ENCODE assay signal across 9 mouse cellular contexts in the genomic region with DNA sequence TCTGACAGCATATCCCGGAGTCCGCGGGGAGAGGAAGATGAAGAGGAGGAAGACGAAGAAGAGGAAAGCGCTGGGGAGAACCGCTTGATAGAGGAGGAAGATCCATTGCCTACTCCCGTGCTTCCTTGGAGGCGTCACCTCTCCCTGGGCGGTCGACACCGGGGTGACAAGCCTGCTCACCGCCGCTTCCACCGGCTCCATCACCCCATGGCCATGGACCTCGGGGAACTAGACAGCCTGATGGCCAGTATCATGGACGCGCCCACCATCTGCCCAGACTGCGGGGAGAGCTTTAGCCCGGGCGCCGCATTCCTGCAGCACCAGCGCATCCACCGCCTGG. TPM values are rescaled to one million over a fixed set of nuclear protein-coding genes. Genes with fewer than 3 reads are reported as not detected.
A peak's percentile ranks its signal among the peaks of the same experiment; 100 is the strongest.
DNase-seq lines count a peak whose midpoint lies in the region; ATAC-seq and TF ChIP-seq lines count a peak whose summit lies in the region.
"Had no signal": no experiment of that assay in that cellular context is flagged by ENCODE, and none has a peak within 500 bp of the region (broad histone marks: within the 10 kb centered on the region; RNA-seq: fewer than 3 reads in every experiment).

No protein-coding gene starts in this region.

- no peaks in the 10 kb centered on the region for H3K27me3 ChIP-seq in cerebellum, adult 2 months (ENCODE audit: control insufficient read depth, insufficient read depth, low read length)
- H3K27me3 ChIP-seq in megakaryocyte, embryonic 14.5 days (replicated peaks): peaks cover 60% of the 10 kb centered on the region
- H3K27me3 ChIP-seq in limb, embryonic 11.5 days (ENCODE audit: control insufficient read depth, insufficient read depth, low read length): peaks cover 23% of the 10 kb centered on the region
- H3K27me3 ChIP-seq in small intestine, adult 2 months (ENCODE audit: control insufficient read depth, insufficient read depth, low read length): peaks cover 16% of the 10 kb centered on the region

- peak overlapping the region; percentile 64 for H3K4me3 ChIP-seq in cerebellum, adult 2 months (replicated peaks; ENCODE audit: insufficient read depth, low read depth, low read length)
- H3K4me3 ChIP-seq in megakaryocyte, embryonic 14.5 days (replicated peaks): peak overlapping the region; percentile 94
- peak overlapping the region; percentile 51 for H3K4me3 ChIP-seq in limb, embryonic 11.5 days (ENCODE audit: low read depth, low read length)
- peak overlapping the region; percentile 70 for H3K4me3 ChIP-seq in small intestine, adult 2 months (ENCODE audit: low read depth, low read length)

- H3K9me3 ChIP-seq in megakaryocyte, embryonic 14.5 days: no peaks in the 10 kb centered on the region
- no peaks in the 10 kb centered on the region for H3K9me3 ChIP-seq in limb, embryonic 11.5 days (ENCODE audit: control insufficient read depth, low read length)

- peak in 1 of 2 experiments; percentile 93 for DNase-seq in cerebellum, adult 2 months
- no peak for DNase-seq in cerebellum, postnatal 4 days (ENCODE audit: low spot score in 2 of 2)
- DNase-seq in limb, embryonic 11.5 days (ENCODE audit: low spot score): no peak
- no peak for DNase-seq in urinary bladder, adult 2 months (ENCODE audit: low spot score)
- DNase-seq in natural killer cell, adult 2 months (ENCODE audit: low spot score in 2 of 2): no peak

- no peak for TF ChIP-seq POLR2A in cerebellum, adult 2 months (IDR thresholded peaks at IDR 0.05; ENCODE audit: borderline replicate concordance, insufficient read depth, low read length)
- TF ChIP-seq POLR2A in small intestine, adult 2 months (IDR thresholded peaks at IDR 0.05; ENCODE audit: low read depth, low read length): no peak

- TF ChIP-seq CTCF in cerebellum, adult 2 months (IDR thresholded peaks at IDR 0.05; ENCODE audit: borderline replicate concordance, insufficient read depth, low read depth, low read length): no peak
- no peak for TF ChIP-seq CTCF in small intestine, adult 2 months (IDR thresholded peaks at IDR 0.05; ENCODE audit: extremely low read depth, insufficient read length, insufficient replicate concordance, low read depth, low read length)

- H3K36me3 ChIP-seq in megakaryocyte, embryonic 14.5 days (replicated peaks; ENCODE audit: low read length): no peaks in the 10 kb centered on the region
- H3K36me3 ChIP-seq in limb, embryonic 11.5 days (ENCODE audit: control insufficient read depth, insufficient read depth, low read length): no peaks in the 10 kb centered on the region
- H3K36me3 ChIP-seq in small intestine, adult 2 months (ENCODE audit: control insufficient read depth, insufficient read depth, low read length): no peaks in the 10 kb centered on the region

- no peak overlapping the region for H3K9ac ChIP-seq in limb, embryonic 11.5 days (ENCODE audit: low read length)

- H3K4me1 ChIP-seq in cerebellum, adult 2 months (ENCODE audit: control insufficient read depth, insufficient read depth, low read length): no peaks in the 10 kb centered on the region
- peaks cover 55% of the 10 kb centered on the region for H3K4me1 ChIP-seq in megakaryocyte, embryonic 14.5 days
- H3K4me1 ChIP-seq in limb, embryonic 11.5 days (ENCODE audit: control insufficient read depth, insufficient read depth, low read length): peaks cover 7% of the 10 kb centered on the region; the same call in 1 of the 2 replicates
- H3K4me1 ChIP-seq in small intestine, adult 2 months (ENCODE audit: control insufficient read depth, insufficient read depth, insufficient read length, low read length): peaks cover 6% of the 10 kb centered on the region

- no peak for ATAC-seq in megakaryocyte, adult 5-6 weeks (ENCODE audit: poor library complexity, severe bottlenecking)
- no peak; the same call in 1 of the 2 replicates for ATAC-seq in limb, embryonic 11.5 days (ENCODE audit: insufficient number of reproducible peaks, low FRiP score, low TSS enrichment, low read depth)

- H3K4me2 ChIP-seq in limb, embryonic 11.5 days (ENCODE audit: low read depth, severe bottlenecking): peak overlapping the region; percentile 99

- 0 out of 2 replicates have a peak overlapping the region, but pooled peaks have one; percentile 13 for H3K27ac ChIP-seq in cerebellum, adult 2 months (ENCODE audit: insufficient read depth, low read length)
- H3K27ac ChIP-seq in limb, embryonic 11.5 days (replicated peaks; ENCODE audit: low read depth, low read length): no peak overlapping the region
- no peak overlapping the region for H3K27ac ChIP-seq in small intestine, adult 2 months (ENCODE audit: insufficient read depth, low read depth, low read length)

- WGBS in cerebellum, adult 2 months: 0% methylated on average over 23 of the region's 23 CpGs
- WGBS in limb, embryonic 11.5 days: 2% methylated on average over 23 of the region's 23 CpGs
- 3% methylated on average over 23 of the region's 23 CpGs for WGBS in small intestine, adult 2 months

RNA-seq across cellular contexts. Expression of a gene that starts 29.7 kb away (rescaled TPM):
- not detected in 2 replicates for polyA plus RNA-seq in cerebellum, adult 2 months (2012; rRNA removed)
- polyA plus RNA-seq in megakaryocyte, embryonic 14.5 days (2012; ENCODE audit: insufficient read depth, low replicate concordance): not detected in 2 replicates
- not detected in 2 replicates for total RNA-seq in megakaryocyte, adult 5-6 weeks (2015)
- not detected in 2 replicates for total RNA-seq in megakaryocyte, adult 5-6 weeks (2017)
- polyA plus RNA-seq in limb, embryonic 11.5 days (2014; fragmentation: Nextera tagmentation; extraction: Ambion mirVana): not detected in 2 replicates
- not detected in 2 replicates for polyA plus RNA-seq in small intestine, adult 2 months (2012; rRNA removed)
- not detected in 2 replicates for polyA plus RNA-seq in urinary bladder, adult 2 months (2012; rRNA removed)
- total RNA-seq: left cerebral cortex, postnatal 4 days had no signal

RNA-seq across cellular contexts. Expression of a gene that starts 45.0 kb away (rescaled TPM):
- 7.7 and 8.1 TPM in 2 replicates for polyA plus RNA-seq in cerebellum, adult 2 months (2012; rRNA removed)
- polyA plus RNA-seq in megakaryocyte, embryonic 14.5 days (2012; ENCODE audit: insufficient read depth, low replicate concordance): not detected in 2 replicates
- 0.14 and 0.47 TPM in 2 replicates for total RNA-seq in megakaryocyte, adult 5-6 weeks (2015)
- 0.53 TPM in 1 of 2 replicates, not detected in the other for total RNA-seq in megakaryocyte, adult 5-6 weeks (2017)
- polyA plus RNA-seq in limb, embryonic 11.5 days (2014; fragmentation: Nextera tagmentation; extraction: Ambion mirVana): 10.4 and 11.0 TPM in 2 replicates
- polyA plus RNA-seq in small intestine, adult 2 months (2012; rRNA removed): 0.71 and 0.89 TPM in 2 replicates
- 1.9 TPM in 2 replicates for polyA plus RNA-seq in urinary bladder, adult 2 months (2012; rRNA removed)
